Mouse (Mus musculus): ENCODE measurements around the gene Dnmbp.

- TF ChIP-seq TAL1 (IDR thresholded peaks at IDR 0.05; ENCODE audit: low read length): no peak
- TF ChIP-seq GATA1 (IDR thresholded peaks at IDR 0.05; ENCODE audit: low read length): no peak
Measured at GRCm38 (mm10) chr19:43905136-43905535, 34.9 kb downstream of the Dnmbp start.
